Mouse (Mus musculus) heart, embryonic 16.5 days (tissue): ENCODE measurements around the gene Has3. TPM values are rescaled to one million over a fixed set of nuclear protein-coding genes. Genes with fewer than 3 reads are reported as not detected.

Experiments
- ATAC-seq: fragments of 200-750 bp; cut with Nextera tagmentation; replicated peaks from 2 replicates; pipeline ENCODE4 v1.8.0; 2017; ENCODE audit warnings: moderate number of reproducible peaks; ENCODE audit not compliant: insufficient read depth, low FRiP score; ENCODE audit errors: extremely low read depth
- H3K27ac ChIP-seq: fragments of 300-500 bp; sonication (generic); 2 replicates; pipeline ENCODE4 v1.5.1; 2014; ENCODE audit warnings: mild to moderate bottlenecking, low read length, control low read depth, moderate library complexity
- H3K27me3 ChIP-seq: fragments of 300-500 bp; sonication (generic); 2 replicates; pipeline ENCODE4 v1.6.1; 2014; ENCODE audit warnings: low read length, mixed read lengths; ENCODE audit not compliant: control insufficient read depth, insufficient read depth
- H3K36me3 ChIP-seq: fragments of 300-500 bp; sonication (generic); 2 replicates; pipeline ENCODE4 v1.6.1; 2014; ENCODE audit not compliant: control insufficient read depth, insufficient read depth
- H3K4me1 ChIP-seq: fragments of 300-500 bp; sonication (generic); 2 replicates; pipeline ENCODE4 v1.6.1; 2014; ENCODE audit warnings: low read length, mixed read lengths; ENCODE audit not compliant: control insufficient read depth, insufficient read depth
- H3K4me2 ChIP-seq: fragments of 300-500 bp; sonication (generic); 2 replicates; pipeline ENCODE4 v1.6.1; 2014; ENCODE audit warnings: low read depth, mild to moderate bottlenecking, control low read depth, low read length
- H3K4me3 ChIP-seq: fragments of 300-500 bp; sonication (generic); 2 replicates; pipeline ENCODE4 v1.5.1; 2014; ENCODE audit warnings: mild to moderate bottlenecking, control low read depth, low read length
- H3K9ac ChIP-seq: fragments of 300-500 bp; sonication (generic); 2 replicates; pipeline ENCODE4 v1.6.1; 2014; ENCODE audit warnings: low read length, control low read depth
- H3K9me3 ChIP-seq: fragments of 300-500 bp; sonication (generic); replicated peaks from 2 replicates; pipeline ENCODE4 v1.6.1; 2016; ENCODE audit warnings: low read length; ENCODE audit not compliant: control insufficient read depth
- WGBS: fragments of 180-500 bp; shearing (Covaris S2); extraction: QIAGEN DNeasy Blood & Tissue Kit; methylation state at CpG from one replicate; pipeline ENCODE4 v1.1.7; 2014; 5-methylcytosine and 5-hydroxymethylcytosine counted together
- polyA plus RNA-seq: library from polyadenylated mRNA; unstranded; fragments of >200 nt; fragmentation: Nextera tagmentation; extraction: Ambion mirVana; gene quantifications from 2 replicates; pipeline ENCODE4 v1.2.1, GENCODE M21; 2015

Gene Has3
- polyA plus RNA-seq, 1 experiment from 2014 or later: 0.26 TPM

GRCm38 (mm10) chr8:106893481-106894156 is 23.6 kb downstream of the Has3 start, which contains the start of gene Utp4:
Gene Utp4, plus strand, starts transcription at chr8:106893636.
- H3K4me2 ChIP-seq: peak within 1 kb of the TSS; percentile 84
- WGBS: under 1% methylated on average over 63 of the region's 63 CpGs

GRCm38 (mm10) chr8:106899473-106899872 is 29.4 kb downstream of the Has3 start:
- Histone ChIP-seq H3K36me3 (peaks cover 49% of the 10 kb centered on the region), H3K9me3 (no peaks in the 10 kb centered on the region), H3K27me3 (no peaks in the 10 kb centered on the region), H3K9ac (no peak overlapping the region), H3K4me3 (no peak overlapping the region), H3K4me1 (peaks cover 8% of the 10 kb centered on the region), H3K4me2 (no peak overlapping the region), H3K27ac (no peak overlapping the region)
- ATAC-seq: no peak
- WGBS: 83% methylated on average over 5 of the region's 5 CpGs

More at GRCm38 (mm10) chr8:106893481-106894156, 23.6 kb downstream of the Has3 start, which contains the start of gene Utp4:
- peak within 1 kb of the TSS; percentile 92 for H3K9ac ChIP-seq
- H3K4me1 ChIP-seq: peaks cover 33% of the 10 kb centered on the region
- peak within 1 kb of the TSS; percentile 91 for H3K4me3 ChIP-seq
- H3K27ac ChIP-seq: peak within 1 kb of the TSS; percentile 97
- H3K27me3 ChIP-seq: no peaks in the 10 kb centered on the region
- H3K9me3 ChIP-seq: no peaks in the 10 kb centered on the region
- ATAC-seq: peak; percentile 94
- peaks cover 18% of the 10 kb centered on the region for H3K36me3 ChIP-seq

GRCm38 (mm10) chr8:106905727-106906480 is 35.9 kb downstream of the Has3 start:
- Histone ChIP-seq H3K36me3 (peaks cover 46% of the 10 kb centered on the region), H3K27ac (no peak overlapping the region), H3K4me3 (no peak overlapping the region), H3K4me1 (no peaks in the 10 kb centered on the region), H3K27me3 (no peaks in the 10 kb centered on the region), H3K9me3 (no peaks in the 10 kb centered on the region), H3K9ac (no peak overlapping the region), H3K4me2 (no peak overlapping the region)
- WGBS: 88% methylated on average over 17 of the region's 17 CpGs
- no peak for ATAC-seq

DNA sequence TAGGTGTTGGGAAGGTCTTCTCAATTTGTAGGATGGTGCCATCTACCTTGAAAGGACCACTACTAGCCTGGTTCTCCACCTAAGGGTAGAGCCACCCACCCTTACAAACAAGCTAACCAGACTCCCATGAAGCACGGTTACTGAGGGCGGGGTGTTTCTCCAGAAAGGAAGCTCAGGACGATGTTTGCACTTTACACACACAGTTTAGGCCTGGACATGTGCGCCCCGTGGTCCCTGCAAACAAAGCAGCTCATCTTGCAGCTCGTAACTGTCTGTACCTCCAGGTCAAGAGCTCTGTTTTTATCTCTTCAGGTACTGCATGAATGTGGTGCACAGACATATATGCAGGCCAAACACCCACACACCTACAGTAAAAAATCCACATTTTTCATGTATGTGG is 36.6 kb downstream of the Has3 start:
- Histone ChIP-seq H3K36me3 (peaks cover 48% of the 10 kb centered on the region), H3K27ac (0 out of 2 replicates have a peak overlapping the region, but pooled peaks have one; percentile 43), H3K9ac (no peak overlapping the region), H3K4me1 (no peaks in the 10 kb centered on the region), H3K27me3 (no peaks in the 10 kb centered on the region), H3K9me3 (no peaks in the 10 kb centered on the region), H3K4me2 (no peak overlapping the region), H3K4me3 (no peak overlapping the region)
- WGBS: 93% methylated on average over 6 of the region's 6 CpGs
- ATAC-seq: no peak

DNA sequence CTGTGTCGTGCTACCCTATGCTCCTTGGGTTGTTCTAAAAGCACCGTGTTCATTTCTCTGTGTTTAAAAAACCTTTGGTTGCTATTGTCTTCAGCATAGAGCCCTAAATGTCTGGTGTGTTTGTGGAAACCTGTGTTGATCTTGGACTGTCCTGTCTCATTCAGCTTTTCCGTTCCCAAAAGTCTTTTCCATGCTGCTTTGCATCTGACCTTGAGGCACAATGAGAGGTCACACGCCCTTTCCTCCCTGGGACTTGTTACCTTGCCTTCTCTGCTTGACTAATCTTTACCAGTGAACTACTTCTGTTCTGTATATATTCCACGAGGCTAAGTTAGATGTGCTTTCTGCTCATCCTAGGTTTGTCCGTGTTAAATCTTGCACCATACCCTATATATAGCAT is 37.4 kb downstream of the Has3 start:
- Histone ChIP-seq H3K9ac (no peak overlapping the region), H3K4me2 (no peak overlapping the region), H3K9me3 (no peaks in the 10 kb centered on the region), H3K27me3 (no peaks in the 10 kb centered on the region), H3K4me1 (no peaks in the 10 kb centered on the region), H3K36me3 (peaks cover 48% of the 10 kb centered on the region), H3K4me3 (no peak overlapping the region), H3K27ac (peak overlapping the region; percentile 43)
- ATAC-seq: peak; percentile 67
- WGBS: 74% methylated on average over 6 of the region's 6 CpGs

DNA sequence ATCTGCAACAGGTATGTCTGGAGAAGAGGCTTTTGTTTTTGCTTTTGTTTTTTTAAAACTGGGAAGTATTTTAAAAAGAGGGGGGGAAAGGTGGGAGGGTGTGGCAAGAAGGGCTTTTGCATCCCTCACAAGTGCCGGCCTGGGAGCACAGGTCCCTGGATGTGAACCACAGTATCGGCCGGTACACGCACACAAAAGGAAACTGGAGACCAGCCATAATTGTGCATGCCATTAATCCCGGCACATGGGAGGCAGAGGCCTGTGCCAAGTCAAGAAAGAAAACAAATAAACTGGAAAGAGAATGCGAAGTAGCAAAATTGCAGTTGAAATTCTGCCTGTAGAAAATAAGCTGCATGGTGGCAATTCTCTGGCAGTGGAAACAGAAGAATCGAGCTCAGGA is 38.2 kb downstream of the Has3 start:
- WGBS: 75% methylated on average over 7 of the region's 7 CpGs
- Histone ChIP-seq H3K4me1 (no peaks in the 10 kb centered on the region), H3K27ac (peak overlapping the region; percentile 12; the same call in 1 of the 2 replicates), H3K4me2 (no peak overlapping the region), H3K9me3 (no peaks in the 10 kb centered on the region), H3K9ac (no peak overlapping the region), H3K4me3 (no peak overlapping the region), H3K36me3 (peaks cover 46% of the 10 kb centered on the region), H3K27me3 (no peaks in the 10 kb centered on the region)
- ATAC-seq: no peak

DNA sequence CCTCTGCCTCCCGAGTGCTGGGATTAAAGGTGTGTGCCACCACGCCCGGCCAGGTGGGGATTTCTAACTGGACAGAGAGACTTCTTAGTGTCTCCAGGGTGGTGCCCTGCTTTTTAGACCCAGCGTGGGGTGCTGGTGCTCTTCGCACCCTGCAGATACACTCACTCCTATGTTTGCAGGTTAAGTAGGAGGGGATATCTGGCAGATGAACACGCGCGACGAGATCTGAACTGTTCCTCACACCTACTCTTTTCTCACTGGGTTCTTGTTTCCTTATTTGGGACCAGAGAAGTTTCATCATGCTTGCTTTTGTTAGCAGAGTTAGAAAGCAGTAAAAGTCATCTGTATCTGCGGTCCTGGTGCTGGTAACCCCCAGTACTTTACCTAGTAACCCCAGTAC is 43.6 kb downstream of the Has3 start:
- WGBS: 94% methylated on average over 10 of the region's 10 CpGs
- no peaks in the 10 kb centered on the region for H3K9me3 ChIP-seq
- no peak overlapping the region for H3K9ac ChIP-seq
- no peaks in the 10 kb centered on the region for H3K27me3 ChIP-seq
- H3K36me3 ChIP-seq: peaks cover 58% of the 10 kb centered on the region
- no peak overlapping the region for H3K4me3 ChIP-seq
- no peaks in the 10 kb centered on the region for H3K4me1 ChIP-seq
- no peak overlapping the region for H3K4me2 ChIP-seq
- H3K27ac ChIP-seq: no peak overlapping the region
- ATAC-seq: no peak

- H3K27me3 ChIP-seq: no peaks in the 10 kb centered on the region
- H3K9ac ChIP-seq: no peak overlapping the region
- no peaks in the 10 kb centered on the region for H3K4me1 ChIP-seq
- no peak overlapping the region for H3K4me3 ChIP-seq
- no peaks in the 10 kb centered on the region for H3K9me3 ChIP-seq
- WGBS: 79% methylated on average over 8 of the region's 8 CpGs
- no peak overlapping the region for H3K27ac ChIP-seq
- no peak overlapping the region for H3K4me2 ChIP-seq
- no peak for ATAC-seq
- peaks cover 66% of the 10 kb centered on the region for H3K36me3 ChIP-seq
These were observed 49.8 kb downstream of the Has3 start for GRCm38 (mm10) chr8:106919721-106920394.

- no peak overlapping the region for H3K27ac ChIP-seq
- H3K9ac ChIP-seq: no peak overlapping the region
- no peaks in the 10 kb centered on the region for H3K4me1 ChIP-seq
- H3K9me3 ChIP-seq: no peaks in the 10 kb centered on the region
- no peaks in the 10 kb centered on the region for H3K27me3 ChIP-seq
- peaks cover 61% of the 10 kb centered on the region for H3K36me3 ChIP-seq
- no peak overlapping the region for H3K4me3 ChIP-seq
- ATAC-seq: no peak
- WGBS: 93% methylated on average over 5 of the region's 5 CpGs
- no peak overlapping the region for H3K4me2 ChIP-seq
These were observed 50.3 kb downstream of the Has3 start for GRCm38 (mm10) chr8:106920395-106920741.
